Mouse (Mus musculus): Measurements from ENCODE around the gene Abcb4.
"Not testable (repeated sequence)": the region's sequence is repeated elsewhere in the genome, so short reads cannot be mapped to it uniquely, and the experiment has no call there.

The Abcb4 gene

GRCm38 (mm10) chr5:8911567-8912198, 18.2 kb downstream of the Abcb4 start:
- peak; percentile 59 for DNase-seq

- no peak for DNase-seq
These were observed 22.9 kb downstream of the Abcb4 start for GRCm38 (mm10) chr5:8916400-8916799.

DNA sequence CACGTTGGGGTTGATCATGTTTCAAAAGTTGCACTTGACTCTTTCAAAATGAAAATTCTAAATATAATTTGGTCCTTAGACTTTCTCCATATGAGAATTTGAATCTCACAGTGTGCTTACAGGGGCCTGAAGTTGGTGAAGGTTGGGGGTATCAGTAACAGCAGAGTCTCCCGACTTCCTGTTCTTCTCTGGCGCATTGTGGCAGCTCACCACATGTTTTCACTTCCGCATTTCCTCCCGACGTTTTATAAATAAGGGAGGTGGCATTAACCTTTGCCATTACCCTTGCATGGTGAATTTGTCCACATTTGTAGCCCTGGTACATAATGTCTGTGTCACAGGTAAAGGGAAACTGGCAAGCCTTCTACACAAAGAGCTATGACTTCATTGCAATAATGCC, 23.6 kb downstream of the Abcb4 start:
- no peak for DNase-seq

DNA sequence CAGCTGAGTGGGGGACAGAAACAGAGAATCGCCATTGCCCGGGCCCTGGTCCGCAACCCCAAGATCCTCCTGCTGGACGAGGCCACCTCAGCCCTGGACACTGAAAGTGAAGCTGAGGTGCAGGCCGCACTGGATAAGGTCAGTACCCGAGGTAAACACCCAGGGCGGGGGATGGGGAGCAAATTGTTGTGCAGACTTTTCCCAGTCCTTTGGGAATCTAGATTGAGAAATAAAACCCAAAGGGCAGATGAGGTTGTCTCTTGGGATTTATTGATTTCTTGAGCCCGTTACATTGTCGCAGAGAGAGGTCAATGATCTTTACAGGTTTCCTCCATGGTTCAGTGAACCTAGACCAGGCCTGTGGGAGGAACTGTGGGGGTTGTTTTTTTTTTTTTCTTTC, 34.9 kb downstream of the Abcb4 start:
- DNase-seq, result no peak

DNA sequence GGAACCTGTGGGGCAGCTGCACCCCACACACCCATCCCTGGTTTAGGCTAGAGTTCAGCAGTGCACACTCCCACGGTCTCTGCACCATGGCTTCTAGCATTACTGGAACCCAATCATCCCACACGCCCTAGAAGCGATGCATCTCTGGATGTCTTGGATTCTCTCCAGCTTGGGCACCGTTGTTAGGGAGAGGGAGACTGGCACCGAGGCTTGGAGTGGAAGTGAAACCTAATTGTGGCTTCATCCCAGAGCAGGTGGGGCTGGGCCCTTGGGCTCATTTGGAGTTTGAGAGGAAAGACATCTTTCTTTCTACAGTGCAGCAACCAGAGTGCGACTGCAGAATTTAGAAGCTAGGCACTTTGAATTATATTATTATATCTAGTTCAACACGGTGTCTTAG, 44.4 kb downstream of the Abcb4 start:
- no peak for DNase-seq

DNA sequence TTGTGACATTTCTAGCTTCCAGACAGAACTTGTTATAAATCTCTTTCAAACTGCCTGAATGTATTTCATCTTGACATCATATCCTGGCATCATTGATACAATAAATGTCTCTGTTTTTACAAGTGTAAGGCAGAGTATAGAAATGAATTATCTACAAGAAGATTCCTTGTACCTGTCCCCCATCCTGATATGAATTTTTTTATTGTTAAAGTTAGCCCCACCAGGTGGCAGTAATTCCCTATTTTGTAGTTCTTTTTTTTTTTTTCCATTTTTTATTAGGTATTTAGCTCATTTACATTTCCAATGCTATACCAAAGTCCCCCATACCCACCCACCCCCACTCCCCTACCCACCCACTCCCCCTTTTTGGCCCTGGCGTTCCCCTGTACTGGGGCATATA, 47.7 kb downstream of the Abcb4 start:
- DNase-seq, result not testable (repeated sequence)

GRCm38 (mm10) chr5:8943836-8944235, 50.3 kb downstream of the Abcb4 start:
- DNase-seq, result no peak

- no peak for DNase-seq
These were observed 54.0 kb downstream of the Abcb4 start for GRCm38 (mm10) chr5:8947423-8948110.

- no peak for DNase-seq
These were observed 60.1 kb downstream of the Abcb4 start for GRCm38 (mm10) chr5:8953660-8954059.

DNA sequence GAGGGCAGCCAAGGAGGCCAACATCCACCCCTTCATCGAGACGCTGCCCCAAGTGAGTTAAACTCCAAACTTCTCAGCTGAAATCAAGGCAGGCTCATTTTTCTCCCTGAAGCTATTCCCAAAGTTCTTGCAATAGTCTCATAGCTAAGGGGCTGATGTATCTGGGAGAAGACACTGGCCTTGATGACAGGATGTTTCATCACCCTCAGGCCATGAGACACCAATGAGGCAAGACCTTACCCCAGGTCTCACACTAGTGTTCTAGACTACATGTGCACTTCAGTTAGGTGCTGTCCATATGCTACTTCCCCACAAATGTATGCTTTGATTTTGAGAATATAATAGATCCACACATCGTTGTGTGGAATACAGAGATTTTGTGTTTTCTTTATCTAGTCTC, 62.0 kb downstream of the Abcb4 start:
- DNase-seq, result no peak

DNA sequence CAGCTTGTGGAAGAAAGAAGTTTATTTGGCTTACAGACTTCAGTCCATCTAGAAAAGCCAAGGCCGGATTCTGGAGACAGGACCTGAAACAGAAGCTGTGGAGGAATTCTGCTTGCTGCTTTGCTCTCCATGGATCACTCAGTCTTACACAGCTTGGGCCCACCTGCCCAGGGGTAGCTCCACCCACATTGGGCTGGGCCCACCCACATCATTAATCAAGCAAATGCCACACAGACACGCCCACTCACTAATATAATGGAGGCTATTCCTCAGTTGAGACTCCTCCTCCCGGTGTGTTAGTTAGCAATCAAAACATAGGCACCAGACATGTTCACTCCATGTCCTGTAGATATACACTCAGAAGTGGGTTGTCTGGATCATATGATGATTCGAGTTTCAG, 67.0 kb downstream of the Abcb4 start:
- no peak for DNase-seq

GRCm38 (mm10) chr5:8964487-8964886, 71.0 kb downstream of the Abcb4 start:
- no peak for DNase-seq

DNA sequence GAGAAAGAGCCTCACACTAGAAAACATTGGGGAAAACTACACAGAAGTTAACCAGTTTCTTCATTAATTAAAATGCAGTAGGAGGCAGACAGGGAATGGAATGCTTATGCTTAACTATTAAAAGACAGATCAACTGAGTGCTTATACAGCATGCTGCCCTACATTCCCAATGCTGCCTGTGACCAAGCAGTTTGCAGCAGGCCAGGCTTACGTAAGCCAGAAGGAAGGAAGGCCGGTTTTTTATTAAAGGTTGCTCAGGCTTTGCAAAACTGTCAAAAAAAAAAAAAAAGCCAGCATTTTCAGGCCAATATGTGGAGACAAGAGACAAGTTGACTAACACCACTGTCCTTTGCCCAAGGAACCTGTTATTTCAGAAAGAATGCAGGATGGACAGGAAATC, 77.2 kb downstream of the Abcb4 start:
- no peak for DNase-seq

- no peak for DNase-seq
These were observed 78.8 kb downstream of the Abcb4 start for GRCm38 (mm10) chr5:8972355-8972754.

DNA sequence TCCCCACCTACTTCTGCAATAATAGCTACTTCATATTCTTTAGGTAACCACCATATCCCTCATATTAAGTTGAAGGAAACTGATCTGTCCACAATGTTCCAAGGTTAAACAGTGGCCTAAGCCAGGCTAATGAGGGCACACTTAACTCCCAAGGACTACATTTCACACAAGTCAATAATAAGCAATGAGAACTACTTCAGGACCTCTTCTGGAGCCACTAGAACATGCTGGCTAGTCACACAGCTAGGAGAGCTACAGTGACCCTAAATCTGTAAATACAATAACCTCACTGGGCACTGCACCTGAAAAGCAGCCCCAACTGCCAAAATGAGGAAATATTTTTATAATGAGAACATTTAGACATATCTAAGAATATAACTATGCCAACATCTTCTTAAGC, 81.2 kb downstream of the Abcb4 start:
- DNase-seq, result no peak

DNA sequence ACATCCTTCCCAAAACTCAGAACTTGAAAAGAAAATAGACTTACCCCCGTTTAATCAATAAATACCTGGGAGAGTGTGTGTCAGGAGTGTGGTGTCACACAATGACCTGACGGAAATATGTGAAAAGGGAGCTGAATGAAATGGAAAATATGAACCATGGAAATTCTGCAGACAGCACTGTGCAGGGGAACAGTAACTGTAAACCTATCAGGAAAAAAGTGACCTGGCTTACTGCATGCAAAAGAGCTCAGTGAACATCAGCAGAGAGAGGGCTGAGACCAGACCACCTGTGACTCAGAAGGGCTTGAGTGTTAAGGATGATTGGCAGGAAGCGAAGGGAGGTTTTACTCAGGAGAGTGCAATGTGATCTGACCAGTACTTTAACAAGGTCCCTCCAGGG, 92.0 kb downstream of the Abcb4 start:
- no peak for DNase-seq

DNA sequence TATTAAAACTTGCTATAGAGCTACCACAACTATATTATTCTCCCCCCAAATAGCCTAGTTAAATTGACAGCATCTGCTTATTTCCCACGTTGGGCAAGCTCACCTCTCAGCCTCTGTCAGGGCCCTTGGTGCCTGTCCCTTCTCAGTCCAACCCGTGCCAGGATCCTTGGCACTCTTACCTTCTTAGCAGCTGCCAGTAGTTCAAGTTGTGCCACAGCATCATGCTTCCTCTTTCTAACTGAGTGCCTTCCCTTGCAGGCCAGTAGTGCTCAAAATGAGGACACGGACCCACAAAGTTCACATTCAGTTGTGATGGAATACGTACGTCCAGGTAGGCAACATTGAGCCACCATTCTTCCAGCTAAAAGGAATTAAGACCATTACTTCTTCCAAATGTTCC, 94.4 kb downstream of the Abcb4 start:
- DNase-seq, result no peak

GRCm38 (mm10) chr5:8990526-8990925, 97.0 kb downstream of the Abcb4 start:
- no peak for DNase-seq

- no peak for DNase-seq
These were observed 98.1 kb downstream of the Abcb4 start for GRCm38 (mm10) chr5:8991626-8992025.

DNA sequence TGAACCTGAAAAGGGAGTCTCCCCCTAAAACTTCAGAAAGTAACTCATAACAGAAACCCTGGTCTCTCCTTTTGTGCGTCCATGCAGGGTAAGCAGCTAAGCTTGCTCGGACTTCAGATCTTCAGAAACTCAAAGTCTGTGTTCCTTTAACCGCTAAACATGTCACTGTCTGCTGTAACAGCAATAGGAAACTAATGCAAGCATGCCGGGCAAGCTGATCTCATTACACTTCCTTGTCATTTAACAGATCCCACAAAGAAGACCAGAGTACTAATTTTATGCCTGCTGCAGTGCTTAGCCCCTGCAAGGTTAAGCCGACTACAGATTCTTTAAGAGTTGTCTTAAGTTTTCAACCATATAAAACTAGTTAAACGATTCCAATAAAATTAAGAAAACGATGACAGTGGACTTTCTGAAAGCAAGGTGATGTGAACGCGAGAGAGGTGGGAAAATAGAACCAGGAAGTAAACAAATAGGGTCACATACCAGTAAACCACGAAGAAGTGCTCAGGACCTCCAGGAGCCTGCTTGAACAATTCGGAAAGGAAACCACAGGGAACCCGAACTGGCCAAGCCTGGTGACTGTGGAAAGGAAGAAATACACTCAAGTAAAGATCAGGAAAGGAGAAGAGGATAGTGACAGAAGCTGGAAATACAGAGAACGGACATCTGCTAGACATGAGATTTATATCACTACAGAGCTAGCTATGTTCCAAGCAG, 102.6 kb downstream of the Abcb4 start:
- peak; percentile 5 for DNase-seq

GRCm38 (mm10) chr5:8996686-8997512, 103.4 kb downstream of the Abcb4 start, which contains the start of gene Crot:
Gene Crot, minus strand, starts transcription at chr5:8997324.
- peak; percentile 94 for DNase-seq

DNA sequence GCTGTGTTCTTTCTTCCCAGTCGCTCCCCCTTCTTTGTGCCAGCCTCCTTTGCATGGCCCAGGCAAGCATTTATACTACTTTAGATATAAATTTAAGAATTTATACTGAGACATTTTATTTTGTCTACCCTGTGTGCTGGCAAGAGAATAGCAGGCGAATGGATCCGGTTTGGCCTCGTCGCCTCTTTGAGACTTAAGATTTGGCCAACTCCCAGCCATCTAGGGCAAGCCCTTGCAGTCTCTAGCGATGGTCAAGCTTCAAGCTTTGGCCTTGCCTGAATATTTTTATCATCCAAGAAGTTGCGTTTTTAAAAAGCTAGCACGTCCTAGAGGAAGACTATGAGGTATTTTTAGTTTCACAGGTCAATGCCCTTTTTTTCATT, 104.0 kb downstream of the Abcb4 start:
- DNase-seq, result no peak

GRCm38 (mm10) chr5:8999108-8999507, 105.6 kb downstream of the Abcb4 start:
- DNase-seq, result no peak

Measured in thymus, postnatal 25 days (tissue).